Mouse (Mus musculus) kidney, adult 2 months (tissue): ENCODE measurements at regions not wholly inside any gene's neighbourhood (a gene's known extent, or its start where the extent isn't known, plus 50 kb on each side); places are given as distances from the start of the nearest gene placed in this dataset.

Source experiments
- CTCF ChIP-seq: fragments of 200-500 bp; conservative IDR thresholded peaks from 2 replicates; pipeline ENCODE4 v1.5.1; 2011; ENCODE audit warnings: low read depth, mild to moderate bottlenecking, control low read depth, low read length, moderate library complexity, mixed read lengths; ENCODE audit not compliant: insufficient read depth, insufficient read length
- POLR2A ChIP-seq: fragments of 200-500 bp; IDR thresholded peaks from one replicate; pipeline ENCODE4 v1.6.1; 2011; ENCODE audit warnings: low read depth, low read length, control low read depth

DNA sequence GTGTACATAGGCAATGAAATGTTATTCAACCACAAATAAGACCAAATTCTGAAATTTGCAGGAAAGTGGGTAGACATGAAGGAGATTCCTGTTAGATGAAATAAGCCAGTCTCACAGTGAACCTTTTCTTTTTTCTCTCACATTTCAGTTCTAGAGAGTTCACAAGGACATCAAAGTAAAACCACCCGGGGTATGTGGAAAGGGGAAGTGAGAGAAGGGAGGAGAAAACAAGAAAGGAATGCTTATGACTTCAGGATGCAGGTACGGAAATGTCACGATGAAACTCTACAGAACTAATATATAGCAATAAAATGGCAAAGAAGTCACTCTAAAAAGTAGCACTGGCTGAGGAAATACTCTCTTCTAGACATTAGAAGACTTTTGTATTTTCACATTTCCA lies 548.7 kb upstream of the Klf4 start:
- no peak for TF ChIP-seq CTCF
- TF ChIP-seq POLR2A: no peak
